11 mouse cellular contexts compared by ENCODE assay signal in genomic region chr8:69938245-69938982, GRCm38 (mm10). TPM values are rescaled to one million over a fixed set of nuclear protein-coding genes. Genes with fewer than 3 reads are reported as not detected.
A peak's percentile ranks its signal among the peaks of the same experiment; 100 is the strongest.
DNase-seq lines count a peak whose midpoint lies in the region; ATAC-seq and TF ChIP-seq lines count a peak whose summit lies in the region.
"Had no signal": no experiment of that assay in that cellular context is flagged by ENCODE, and none has a peak within 500 bp of the region (broad histone marks: within the 10 kb centered on the region; RNA-seq: fewer than 3 reads in every experiment).

No protein-coding gene starts in this region.

- H3K27ac ChIP-seq in intestine, postnatal 0 days (ENCODE audit: low read depth, low read length) = peak overlapping the region; percentile 43
- no peak overlapping the region for H3K27ac ChIP-seq in intestine, embryonic 16.5 days (ENCODE audit: low read length)
- H3K27ac ChIP-seq: embryonic facial prominence, embryonic 12.5 days; hindbrain, embryonic 15.5 days had no signal

- 49% methylated on average over 6 of the region's 6 CpGs for WGBS in intestine, postnatal 0 days
- 74% methylated on average over 6 of the region's 6 CpGs for WGBS in intestine, embryonic 16.5 days
- 47% methylated on average over 6 of the region's 6 CpGs for whole genome bisulfite sequencing in lung, adult 2 months

- peak; percentile 37 for DNase-seq in CD4-positive, CD25-positive, alpha-beta regulatory T cell, adult 2 months (ENCODE audit: low read depth, low spot score)
- peak; percentile 23 for DNase-seq in T-cell, adult 2 months (ENCODE audit: low spot score)
- DNase-seq in retina, embryonic 14.5 days (ENCODE audit: low spot score) = no peak
- DNase-seq in lung, adult 2 months = no peak
- DNase-seq: retina, postnatal 1 day; thymus, adult 18-20 months had no signal

- TF ChIP-seq CTCF in intestine, postnatal 0 days (IDR thresholded peaks at IDR 0.05; ENCODE audit: low read depth) = no peak
- TF ChIP-seq CTCF in lung, adult 2 months (IDR thresholded peaks at IDR 0.05; ENCODE audit: insufficient read depth, low read length) = no peak

- no peak for TF ChIP-seq POLR2A in lung, adult 2 months (IDR thresholded peaks at IDR 0.05; ENCODE audit: borderline replicate concordance, extremely low read depth, low read depth, low read length)

- H3K4me1 ChIP-seq in intestine, postnatal 0 days (replicated peaks; ENCODE audit: control insufficient read depth, insufficient read depth, low read length) = peaks cover 13% of the 10 kb centered on the region
- H3K4me1 ChIP-seq in intestine, embryonic 16.5 days (ENCODE audit: control insufficient read depth, insufficient read depth, low read length) = peaks cover 45% of the 10 kb centered on the region
- peaks cover 49% of the 10 kb centered on the region for H3K4me1 ChIP-seq in lung, adult 2 months (ENCODE audit: control insufficient read depth, insufficient read depth, low read length)

- H3K9ac ChIP-seq in intestine, postnatal 0 days (ENCODE audit: low read depth, low read length) = no peak overlapping the region
- H3K9ac ChIP-seq in intestine, embryonic 16.5 days (ENCODE audit: low read depth, low read length) = no peak overlapping the region
- H3K9ac ChIP-seq: embryonic facial prominence, embryonic 12.5 days; hindbrain, embryonic 15.5 days had no signal

- no peak overlapping the region for H3K4me2 ChIP-seq in intestine, postnatal 0 days (replicated peaks; ENCODE audit: low read depth)
- no peak overlapping the region for H3K4me2 ChIP-seq in intestine, embryonic 16.5 days (ENCODE audit: low read depth, low read length)
- H3K4me2 ChIP-seq: embryonic facial prominence, embryonic 12.5 days; hindbrain, embryonic 15.5 days had no signal

- H3K9me3 ChIP-seq in intestine, postnatal 0 days (ENCODE audit: control insufficient read depth) = no peaks in the 10 kb centered on the region
- no peaks in the 10 kb centered on the region for H3K9me3 ChIP-seq in intestine, embryonic 16.5 days (ENCODE audit: control insufficient read depth, low read length)
- H3K9me3 ChIP-seq: embryonic facial prominence, embryonic 12.5 days; hindbrain, embryonic 15.5 days had no signal

- H3K4me3 ChIP-seq in intestine, postnatal 0 days (ENCODE audit: low read depth, low read length) = no peak overlapping the region
- H3K4me3 ChIP-seq in intestine, embryonic 16.5 days (ENCODE audit: low read length) = no peak overlapping the region
- no peak overlapping the region for H3K4me3 ChIP-seq in lung, adult 2 months (replicated peaks; ENCODE audit: extremely low read depth, low read depth, low read length)
- H3K4me3 ChIP-seq: embryonic facial prominence, embryonic 12.5 days; hindbrain, embryonic 15.5 days had no signal

- peaks cover 19% of the 10 kb centered on the region for H3K36me3 ChIP-seq in intestine, postnatal 0 days (ENCODE audit: control insufficient read depth, insufficient read depth)
- H3K36me3 ChIP-seq in intestine, embryonic 16.5 days (ENCODE audit: control insufficient read depth, insufficient read depth, low read length) = peaks cover 8% of the 10 kb centered on the region; the same call in 1 of the 2 replicates
- H3K36me3 ChIP-seq: hindbrain, embryonic 15.5 days had no signal

- ATAC-seq in intestine, postnatal 0 days = no peak
- ATAC-seq in intestine, embryonic 16.5 days = no peak
- ATAC-seq in megakaryocyte, adult 5-6 weeks (ENCODE audit: poor library complexity, severe bottlenecking) = peak; percentile 51

- H3K27me3 ChIP-seq in intestine, postnatal 0 days (replicated peaks; ENCODE audit: control insufficient read depth, insufficient read depth, low read length) = no peaks in the 10 kb centered on the region
- H3K27me3 ChIP-seq in intestine, embryonic 16.5 days (replicated peaks; ENCODE audit: control insufficient read depth, insufficient read depth, low read length) = no peaks in the 10 kb centered on the region
- H3K27me3 ChIP-seq: embryonic facial prominence, embryonic 12.5 days; hindbrain, embryonic 15.5 days had no signal

RNA-seq across cellular contexts. Expression of gene Yjefn3, which starts 35.9 kb away (rescaled TPM):
- 2.1 and 2.2 TPM in 2 replicates for polyA plus RNA-seq in intestine, postnatal 0 days (2015; fragmentation: Nextera tagmentation; extraction: Ambion mirVana)
- 3.2 and 3.8 TPM in 2 replicates for polyA plus RNA-seq in intestine, embryonic 16.5 days (2015; fragmentation: Nextera tagmentation; extraction: Ambion mirVana)
- total RNA-seq in megakaryocyte, adult 5-6 weeks (2015) = 3.1 TPM in 1 of 2 replicates, not detected in the other
- not detected in 2 replicates for total RNA-seq in megakaryocyte, adult 5-6 weeks (2017)
- 3.5 and 5.3 TPM in 2 replicates for polyA plus RNA-seq in lung, adult 2 months (2012; rRNA removed)

RNA-seq across cellular contexts. Expression of gene Ndufa13, which starts 36.1 kb away (rescaled TPM):
- polyA plus RNA-seq in intestine, postnatal 0 days (2015; fragmentation: Nextera tagmentation; extraction: Ambion mirVana) = 310 and 317 TPM in 2 replicates
- 233 and 243 TPM in 2 replicates for polyA plus RNA-seq in intestine, embryonic 16.5 days (2015; fragmentation: Nextera tagmentation; extraction: Ambion mirVana)
- 63.4 and 75.7 TPM in 2 replicates for total RNA-seq in megakaryocyte, adult 5-6 weeks (2015)
- 120 and 143 TPM in 2 replicates for total RNA-seq in megakaryocyte, adult 5-6 weeks (2017)
- 96.8 and 103 TPM in 2 replicates for polyA plus RNA-seq in lung, adult 2 months (2012; rRNA removed)

RNA-seq across cellular contexts. Expression of gene Tssk6, which starts 36.4 kb away (rescaled TPM):
- polyA plus RNA-seq in intestine, postnatal 0 days (2015; fragmentation: Nextera tagmentation; extraction: Ambion mirVana) = 1.2 and 2.3 TPM in 2 replicates
- 2.8 TPM in 2 replicates for polyA plus RNA-seq in intestine, embryonic 16.5 days (2015; fragmentation: Nextera tagmentation; extraction: Ambion mirVana)
- 0.27 TPM in 1 of 2 replicates, not detected in the other for total RNA-seq in megakaryocyte, adult 5-6 weeks (2015)
- total RNA-seq in megakaryocyte, adult 5-6 weeks (2017) = 0.16 and 0.26 TPM in 2 replicates
- 0.70 and 1.0 TPM in 2 replicates for polyA plus RNA-seq in lung, adult 2 months (2012; rRNA removed)

RNA-seq across cellular contexts. Expression of gene Cilp2, which starts 50.9 kb away (rescaled TPM):
- polyA plus RNA-seq in intestine, postnatal 0 days (2015; fragmentation: Nextera tagmentation; extraction: Ambion mirVana) = 0.22 and 0.25 TPM in 2 replicates
- 0.51 and 0.53 TPM in 2 replicates for polyA plus RNA-seq in intestine, embryonic 16.5 days (2015; fragmentation: Nextera tagmentation; extraction: Ambion mirVana)
- total RNA-seq in megakaryocyte, adult 5-6 weeks (2015) = not detected in 2 replicates
- total RNA-seq in megakaryocyte, adult 5-6 weeks (2017) = not detected in 2 replicates
- polyA plus RNA-seq in lung, adult 2 months (2012; rRNA removed) = 3.1 TPM in 2 replicates

RNA-seq across cellular contexts. Expression of gene Gatad2a, which starts 57.8 kb away (rescaled TPM):
- 42.6 and 43.3 TPM in 2 replicates for polyA plus RNA-seq in intestine, postnatal 0 days (2015; fragmentation: Nextera tagmentation; extraction: Ambion mirVana)
- polyA plus RNA-seq in intestine, embryonic 16.5 days (2015; fragmentation: Nextera tagmentation; extraction: Ambion mirVana) = 36.0 and 38.9 TPM in 2 replicates
- total RNA-seq in megakaryocyte, adult 5-6 weeks (2015) = 50.1 and 62.0 TPM in 2 replicates
- total RNA-seq in megakaryocyte, adult 5-6 weeks (2017) = 62.5 and 64.7 TPM in 2 replicates
- 78.1 and 81.8 TPM in 2 replicates for polyA plus RNA-seq in lung, adult 2 months (2012; rRNA removed)

Comparison
In these comparisons a context has a peak if more than half of its experiments do, and no peak if none do; other contexts are left out.
1. DNase-seq: peak in CD4-positive, CD25-positive, alpha-beta regulatory T cell, adult 2 months (single experiment) and T-cell, adult 2 months (single experiment); none in retina, embryonic 14.5 days (single experiment) and lung, adult 2 months (single experiment).